Mouse (Mus musculus): ENCODE measurements around the gene Ankk1. TPM values are rescaled to one million over a fixed set of nuclear protein-coding genes. Genes with fewer than 3 reads are reported as not detected.

Gene Ankk1
- total RNA-seq, 4 experiments from 2014 or later = not detected

Other genes starting within 250 kb of the Ankk1 start
- gene Gm4894, start 176.5 kb downstream of the Ankk1 start, total RNA-seq (2022) = not detected
- not detected for gene Drd2, start 86.4 kb downstream of the Ankk1 start, total RNA-seq (2022)
- 1 to 10 TPM in 1 of 4 experiments, under 1 TPM in 3; 0.82 to 1.0 (median 0.91) TPM for gene Ttc12, start 59.2 kb upstream of the Ankk1 start, total RNA-seq (2022)